ENCODE assay signal across 9 mouse cellular contexts in the genomic region with DNA sequence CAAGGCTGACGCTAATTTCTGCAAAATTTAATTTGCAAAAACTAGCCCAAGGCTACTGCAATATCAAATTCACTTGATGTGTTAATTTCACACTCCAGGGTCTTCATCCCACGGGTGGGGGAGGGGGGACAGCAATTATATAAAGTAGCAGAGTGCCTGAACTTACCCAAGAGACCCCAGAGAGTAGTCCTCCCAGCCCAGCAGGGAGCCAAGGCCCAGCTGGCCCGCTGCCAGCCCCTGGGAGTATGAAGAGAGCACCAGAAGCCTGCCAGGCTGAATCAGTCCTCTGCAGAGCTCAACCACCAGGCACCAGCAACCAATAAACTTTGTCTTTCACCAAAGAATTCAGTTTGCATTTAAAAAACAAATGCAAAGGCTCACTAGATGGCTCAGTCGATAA. TPM values are rescaled to one million over a fixed set of nuclear protein-coding genes. Genes with fewer than 3 reads are reported as not detected.
DNase-seq lines count a peak whose midpoint lies in the region; ATAC-seq and TF ChIP-seq lines count a peak whose summit lies in the region.
"Had no signal": no experiment of that assay in that cellular context is flagged by ENCODE, and none has a peak within 500 bp of the region (broad histone marks: within the 10 kb centered on the region; RNA-seq: fewer than 3 reads in every experiment).

No protein-coding gene starts in this region.

- TF ChIP-seq CTCF in lung, embryonic 14.5 days (IDR thresholded peaks at IDR 0.05; ENCODE audit: low read depth) = no peak

- peak; percentile 58 to 67 for DNase-seq in cerebellum, postnatal 14 days
- no peak for DNase-seq in cerebellum, adult 11 months
- DNase-seq in lung, embryonic 14.5 days = peak; percentile 84
- no peak for DNase-seq in lung, adult 18-20 months
- DNase-seq in midbrain, embryonic 14.5 days = peak; percentile 85
- DNase-seq in urinary bladder, postnatal 4 days (ENCODE audit: low spot score in 2 of 2) = no peak

- no peaks in the 10 kb centered on the region for H3K27me3 ChIP-seq in lung, embryonic 14.5 days (ENCODE audit: insufficient read depth, low read length)
- no peaks in the 10 kb centered on the region for H3K27me3 ChIP-seq in forebrain, embryonic 12.5 days
- no peaks in the 10 kb centered on the region for H3K27me3 ChIP-seq in midbrain, embryonic 14.5 days (ENCODE audit: control insufficient read depth, insufficient read depth, low read length)
- no peaks in the 10 kb centered on the region for H3K27me3 ChIP-seq in kidney, embryonic 15.5 days

- 0 out of 2 replicates have a peak, but pooled peaks have one; percentile 59 for ATAC-seq in lung, embryonic 14.5 days (ENCODE audit: insufficient read depth)
- peak; percentile 50; the same call in 1 of the 2 replicates for ATAC-seq in forebrain, embryonic 12.5 days (ENCODE audit: low FRiP score)
- peak; percentile 61; the same call in 1 of the 2 replicates for ATAC-seq in midbrain, embryonic 14.5 days (ENCODE audit: low FRiP score, low TSS enrichment)
- ATAC-seq in kidney, embryonic 15.5 days (replicated peaks; ENCODE audit: low FRiP score) = no peak

- no peaks in the 10 kb centered on the region for H3K9me3 ChIP-seq in lung, embryonic 14.5 days (ENCODE audit: low read depth, low read length)
- no peaks in the 10 kb centered on the region for H3K9me3 ChIP-seq in forebrain, embryonic 12.5 days
- H3K9me3 ChIP-seq in midbrain, embryonic 14.5 days (ENCODE audit: control insufficient read depth, low read length) = no peaks in the 10 kb centered on the region
- no peaks in the 10 kb centered on the region for H3K9me3 ChIP-seq in kidney, embryonic 15.5 days (replicated peaks)

- 37% methylated on average over 4 of the region's 4 CpGs for WGBS in lung, embryonic 14.5 days
- 18% methylated on average over 4 of the region's 4 CpGs for WGBS in forebrain, embryonic 12.5 days
- WGBS in midbrain, embryonic 14.5 days = 15% methylated on average over 4 of the region's 4 CpGs
- WGBS in kidney, embryonic 15.5 days = 36% methylated on average over 4 of the region's 4 CpGs

- no peak overlapping the region for H3K27ac ChIP-seq in lung, embryonic 14.5 days (ENCODE audit: low read depth)
- H3K27ac ChIP-seq in forebrain, embryonic 12.5 days = peak overlapping the region; percentile 64
- peak overlapping the region; percentile 45; the same call in 1 of the 2 replicates for H3K27ac ChIP-seq in midbrain, embryonic 14.5 days (replicated peaks; ENCODE audit: low read depth, low read length)
- H3K27ac ChIP-seq in kidney, embryonic 15.5 days = no peak overlapping the region
- H3K27ac ChIP-seq: left cerebral cortex, adult 2 months had no signal

- no peak overlapping the region for H3K9ac ChIP-seq in lung, embryonic 14.5 days
- H3K9ac ChIP-seq in forebrain, embryonic 12.5 days = no peak overlapping the region
- H3K9ac ChIP-seq in midbrain, embryonic 14.5 days (replicated peaks; ENCODE audit: low read length) = no peak overlapping the region
- H3K9ac ChIP-seq in kidney, embryonic 15.5 days = no peak overlapping the region

- peaks cover 30% of the 10 kb centered on the region for H3K4me1 ChIP-seq in lung, embryonic 14.5 days (ENCODE audit: insufficient read depth)
- H3K4me1 ChIP-seq in forebrain, embryonic 12.5 days = peaks cover 77% of the 10 kb centered on the region
- peaks cover 70% of the 10 kb centered on the region for H3K4me1 ChIP-seq in midbrain, embryonic 14.5 days (ENCODE audit: control insufficient read depth, insufficient read depth, low read length)
- H3K4me1 ChIP-seq in kidney, embryonic 15.5 days = peaks cover 77% of the 10 kb centered on the region

- no peak overlapping the region for H3K4me3 ChIP-seq in lung, embryonic 14.5 days (ENCODE audit: low read depth, low read length)
- H3K4me3 ChIP-seq in forebrain, embryonic 12.5 days (replicated peaks) = no peak overlapping the region
- no peak overlapping the region for H3K4me3 ChIP-seq in midbrain, embryonic 14.5 days (replicated peaks; ENCODE audit: low read depth, low read length)
- H3K4me3 ChIP-seq in kidney, embryonic 15.5 days (replicated peaks) = no peak overlapping the region
- H3K4me3 ChIP-seq: left cerebral cortex, adult 2 months had no signal

- H3K4me2 ChIP-seq in lung, embryonic 14.5 days = no peak overlapping the region
- H3K4me2 ChIP-seq in forebrain, embryonic 12.5 days = no peak overlapping the region
- H3K4me2 ChIP-seq in midbrain, embryonic 14.5 days (ENCODE audit: low read length) = no peak overlapping the region
- no peak overlapping the region for H3K4me2 ChIP-seq in kidney, embryonic 15.5 days

- H3K36me3 ChIP-seq in lung, embryonic 14.5 days (ENCODE audit: insufficient read depth) = no peaks in the 10 kb centered on the region
- no peaks in the 10 kb centered on the region for H3K36me3 ChIP-seq in forebrain, embryonic 12.5 days (replicated peaks)
- H3K36me3 ChIP-seq in midbrain, embryonic 14.5 days (ENCODE audit: control insufficient read depth, insufficient read depth, low read length) = no peaks in the 10 kb centered on the region
- H3K36me3 ChIP-seq in kidney, embryonic 15.5 days = no peaks in the 10 kb centered on the region

RNA-seq across cellular contexts. Expression of a gene that starts 59.8 kb away (rescaled TPM):
- polyA plus RNA-seq in lung, embryonic 14.5 days (2014; fragmentation: Nextera tagmentation; extraction: Ambion mirVana) = 13.2 and 14.2 TPM in 2 replicates
- polyA plus RNA-seq in forebrain, embryonic 12.5 days (2016; fragmentation: Nextera tagmentation; extraction: Ambion mirVana) = 33.2 and 37.2 TPM in 2 replicates
- polyA plus RNA-seq in midbrain, embryonic 14.5 days (2014; fragmentation: Nextera tagmentation; extraction: Ambion mirVana) = 16.4 and 25.1 TPM in 2 replicates
- polyA plus RNA-seq in kidney, embryonic 15.5 days (2015; fragmentation: Nextera tagmentation; extraction: Ambion mirVana) = 16.9 and 17.4 TPM in 2 replicates

Comparison
In these comparisons a context has a peak if more than half of its experiments do, and no peak if none do; other contexts are left out.
1. DNase-seq: peak in cerebellum, postnatal 14 days (2 of 2), lung, embryonic 14.5 days (single experiment) and midbrain, embryonic 14.5 days (single experiment); none in cerebellum, adult 11 months (single experiment), lung, adult 18-20 months (0 of 2) and urinary bladder, postnatal 4 days (0 of 2).
2. H3K27ac ChIP-seq: peak in forebrain, embryonic 12.5 days (single experiment) and midbrain, embryonic 14.5 days (single experiment); none in lung, embryonic 14.5 days (single experiment) and kidney, embryonic 15.5 days (single experiment).